Comparison of ENCODE assay signal across 15 mouse cellular contexts in the genomic region with DNA sequence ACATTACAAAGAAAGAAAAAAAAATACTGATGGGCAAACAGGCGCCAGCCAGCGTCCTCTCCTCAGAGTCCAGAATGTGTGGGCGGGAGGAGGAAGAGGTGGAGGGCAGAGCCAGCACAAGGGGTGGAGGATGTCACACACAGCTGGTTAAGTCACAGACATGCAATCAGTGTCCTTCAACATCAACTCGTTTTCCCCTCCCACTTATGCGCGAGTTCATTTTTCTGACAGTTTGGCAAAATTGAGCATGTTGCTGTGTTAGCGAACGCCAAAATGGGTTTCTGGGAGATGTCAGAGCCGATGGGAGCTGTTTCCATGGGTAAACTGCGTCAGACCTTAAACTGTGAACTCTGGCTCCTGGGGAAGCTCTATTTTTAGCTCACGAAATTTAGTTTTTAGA. TPM values are rescaled to one million over a fixed set of nuclear protein-coding genes. Genes with fewer than 3 reads are reported as not detected.
DNase-seq lines count a peak whose midpoint lies in the region; ATAC-seq lines count a peak whose summit lies in the region.
"Had no signal": no experiment of that assay in that cellular context is flagged by ENCODE, and none has a peak within 500 bp of the region (broad histone marks: within the 10 kb centered on the region; RNA-seq: fewer than 3 reads in every experiment).

No protein-coding gene starts in this region.

- H3K4me1 ChIP-seq in kidney, embryonic 16.5 days (ENCODE audit: insufficient read depth, low read length): 0 out of 2 replicates have a peak, but pooled peaks cover 2% of the 10 kb centered on the region
- H3K4me1 ChIP-seq: liver, embryonic 12.5 days; midbrain, embryonic 12.5 days had no signal

- H3K9ac ChIP-seq in kidney, embryonic 16.5 days (replicated peaks; ENCODE audit: low read length): no peak overlapping the region
- H3K9ac ChIP-seq: embryonic facial prominence, embryonic 15.5 days; hindbrain, embryonic 14.5 days; liver, embryonic 12.5 days; midbrain, embryonic 12.5 days had no signal

- no peaks in the 10 kb centered on the region for H3K27me3 ChIP-seq in kidney, embryonic 16.5 days (ENCODE audit: insufficient read depth, low read length)
- H3K27me3 ChIP-seq: embryonic facial prominence, embryonic 15.5 days; liver, embryonic 12.5 days; midbrain, embryonic 12.5 days had no signal

- H3K36me3 ChIP-seq in kidney, embryonic 16.5 days (ENCODE audit: insufficient read depth, low read length): no peaks in the 10 kb centered on the region
- H3K36me3 ChIP-seq: embryonic facial prominence, embryonic 15.5 days; liver, embryonic 12.5 days; midbrain, embryonic 12.5 days had no signal

- no peak overlapping the region for H3K4me3 ChIP-seq in kidney, embryonic 16.5 days (ENCODE audit: low read length)
- H3K4me3 ChIP-seq: embryonic facial prominence, embryonic 15.5 days; liver, embryonic 12.5 days; midbrain, embryonic 12.5 days had no signal

- no peak overlapping the region for H3K4me2 ChIP-seq in kidney, embryonic 16.5 days (replicated peaks; ENCODE audit: low read depth, low read length)
- H3K4me2 ChIP-seq: embryonic facial prominence, embryonic 15.5 days; hindbrain, embryonic 14.5 days; liver, embryonic 12.5 days; midbrain, embryonic 12.5 days had no signal

- ATAC-seq in kidney, embryonic 16.5 days (ENCODE audit: low FRiP score, low TSS enrichment): 0 out of 2 replicates have a peak, but pooled peaks have one; percentile 59
- ATAC-seq: liver, embryonic 12.5 days had no signal

- no peaks in the 10 kb centered on the region for H3K9me3 ChIP-seq in kidney, embryonic 16.5 days (ENCODE audit: low read length)
- H3K9me3 ChIP-seq: embryonic facial prominence, embryonic 15.5 days; liver, embryonic 12.5 days; midbrain, embryonic 12.5 days had no signal

- intact Hi-C loops in heart, postnatal 10 days (cut with DNase I): no loop called here

- DNase-seq in adrenal gland, postnatal 10 days: peak; percentile 13
- no peak for DNase-seq in adrenal gland, postnatal 25 days
- DNase-seq in kidney, adult 9 months: no peak
- peak; percentile 10 to 19 for DNase-seq in heart, postnatal 10 days
- DNase-seq in lung, postnatal 25 days (ENCODE audit: low spot score): peak; percentile 55
- no peak for DNase-seq in cerebellum, adult 9-11 months
- no peak for DNase-seq in frontal cortex, postnatal 25 days (ENCODE audit: low spot score in 2 of 2)
- DNase-seq: cerebellum, postnatal 14 days; kidney, postnatal 4 days had no signal

- H3K27ac ChIP-seq in kidney, embryonic 16.5 days (ENCODE audit: low read length): 0 out of 2 replicates have a peak overlapping the region, but pooled peaks have one; percentile 12
- H3K27ac ChIP-seq: embryonic facial prominence, embryonic 15.5 days; hindbrain, embryonic 14.5 days; liver, embryonic 12.5 days; midbrain, embryonic 12.5 days had no signal

- 60% methylated on average over 11 of the region's 11 CpGs for WGBS in kidney, embryonic 16.5 days

RNA-seq across cellular contexts. Expression of gene Aox1, which starts 27.2 kb away (rescaled TPM):
- total RNA-seq in adrenal gland, postnatal 10 days (2021): 10 to 100 TPM; 19.2 to 26.3 TPM
- 31.1 and 43.5 TPM in 2 replicates for total RNA-seq in adrenal gland, postnatal 25 days (2021)
- 0.36 and 0.45 TPM in 2 replicates for polyA plus RNA-seq in kidney, embryonic 16.5 days (2015; fragmentation: Nextera tagmentation; extraction: Ambion mirVana)
- total RNA-seq in heart, postnatal 10 days (2021): 1 to 10 TPM; 2.7 to 2.9 TPM

RNA-seq across cellular contexts. Expression of gene Kctd18, which starts 38.2 kb away (rescaled TPM):
- total RNA-seq in adrenal gland, postnatal 10 days (2021): 10 to 100 TPM; 14.4 to 15.8 TPM
- total RNA-seq in adrenal gland, postnatal 25 days (2021): 15.8 and 24.0 TPM in 2 replicates
- 17.1 and 18.7 TPM in 2 replicates for polyA plus RNA-seq in kidney, embryonic 16.5 days (2015; fragmentation: Nextera tagmentation; extraction: Ambion mirVana)
- total RNA-seq in heart, postnatal 10 days (2021): 1 to 10 TPM; 8.8 to 8.9 TPM

RNA-seq across cellular contexts. Expression of gene Aox3, which starts 56.0 kb away (rescaled TPM):
- total RNA-seq in adrenal gland, postnatal 10 days (2021): 1 to 10 TPM; 5.5 to 9.2 TPM
- 3.3 and 6.4 TPM in 2 replicates for total RNA-seq in adrenal gland, postnatal 25 days (2021)
- 3.5 and 3.6 TPM in 2 replicates for polyA plus RNA-seq in kidney, embryonic 16.5 days (2015; fragmentation: Nextera tagmentation; extraction: Ambion mirVana)
- under 1 TPM; 0.22 to 0.47 TPM for total RNA-seq in heart, postnatal 10 days (2021)
- polyA plus RNA-seq: liver, embryonic 12.5 days; neural tube, embryonic 11.5 days had no signal

Comparison
In these comparisons a context has a peak if more than half of its experiments do, and no peak if none do; other contexts are left out.
1. DNase-seq: peak in adrenal gland, postnatal 10 days (single experiment), heart, postnatal 10 days (2 of 2) and lung, postnatal 25 days (single experiment); none in adrenal gland, postnatal 25 days (single experiment), kidney, adult 9 months (single experiment), cerebellum, adult 9-11 months (single experiment) and frontal cortex, postnatal 25 days (0 of 2).